Mouse (Mus musculus): ENCODE results near the gene Sh3kbp1. TPM values are rescaled to one million over a fixed set of nuclear protein-coding genes. Genes with fewer than 3 reads are reported as not detected.
A peak's percentile ranks its signal among the peaks of the same experiment; 100 is the strongest.

Sh3kbp1 gene
- polyA plus RNA-seq, 1 experiment from 2014 or later = 43.5 TPM

- H3K4me2 ChIP-seq = no peak overlapping the region
- no peaks in the 10 kb centered on the region for H3K9me3 ChIP-seq
- no peak overlapping the region for H3K27ac ChIP-seq (replicated peaks)
- no peaks in the 10 kb centered on the region for H3K27me3 ChIP-seq
- no peak for ATAC-seq (ENCODE audit: low read depth)
- no peak overlapping the region for H3K9ac ChIP-seq
- WGBS = 91% methylated on average over 7 of the region's 7 CpGs
- no peaks in the 10 kb centered on the region for H3K36me3 ChIP-seq
- H3K4me3 ChIP-seq = no peak overlapping the region
- H3K4me1 ChIP-seq (replicated peaks) = no peaks in the 10 kb centered on the region
Measured at GRCm38 (mm10) chrX:159756901-159757821, 130.1 kb downstream of the Sh3kbp1 start.

GRCm38 (mm10) chrX:159757854-159758540, 130.9 kb downstream of the Sh3kbp1 start:
- no peaks in the 10 kb centered on the region for H3K9me3 ChIP-seq
- no peaks in the 10 kb centered on the region for H3K36me3 ChIP-seq
- H3K4me2 ChIP-seq = no peak overlapping the region
- no peak overlapping the region for H3K27ac ChIP-seq (replicated peaks)
- no peak overlapping the region for H3K9ac ChIP-seq
- H3K4me3 ChIP-seq = no peak overlapping the region
- H3K4me1 ChIP-seq (replicated peaks) = no peaks in the 10 kb centered on the region
- ATAC-seq (ENCODE audit: low read depth) = no peak
- H3K27me3 ChIP-seq = no peaks in the 10 kb centered on the region
- WGBS = 85% methylated on average over 4 of the region's 5 CpGs

- 95% methylated on average over 3 of the region's 3 CpGs for WGBS
- H3K4me1 ChIP-seq (replicated peaks) = no peaks in the 10 kb centered on the region
- H3K27me3 ChIP-seq = peaks cover 19% of the 10 kb centered on the region
- H3K9me3 ChIP-seq = no peaks in the 10 kb centered on the region
- no peak overlapping the region for H3K9ac ChIP-seq
- no peak for ATAC-seq (ENCODE audit: low read depth)
- H3K4me2 ChIP-seq = no peak overlapping the region
- H3K4me3 ChIP-seq = no peak overlapping the region
- no peak overlapping the region for H3K27ac ChIP-seq (replicated peaks)
- H3K36me3 ChIP-seq = no peaks in the 10 kb centered on the region
Measured at GRCm38 (mm10) chrX:159763801-159764200, 136.7 kb downstream of the Sh3kbp1 start.

- no peak overlapping the region for H3K27ac ChIP-seq (replicated peaks)
- no peak overlapping the region for H3K9ac ChIP-seq
- H3K4me1 ChIP-seq (replicated peaks) = no peaks in the 10 kb centered on the region
- ATAC-seq (ENCODE audit: low read depth) = no peak
- H3K36me3 ChIP-seq = no peaks in the 10 kb centered on the region
- H3K27me3 ChIP-seq = peaks cover 29% of the 10 kb centered on the region
- no peak overlapping the region for H3K4me3 ChIP-seq
- 18% methylated on average over 1 of the region's 1 CpGs for WGBS
- no peaks in the 10 kb centered on the region for H3K9me3 ChIP-seq
- H3K4me2 ChIP-seq = no peak overlapping the region
Measured at GRCm38 (mm10) chrX:159765850-159766249, 138.8 kb downstream of the Sh3kbp1 start.

GRCm38 (mm10) chrX:159769005-159769404, 141.9 kb downstream of the Sh3kbp1 start:
- Histone ChIP-seq H3K4me1 (replicated peaks) (no peaks in the 10 kb centered on the region), H3K4me2 (no peak overlapping the region), H3K27me3 (peaks cover 33% of the 10 kb centered on the region), H3K4me3 (no peak overlapping the region), H3K9me3 (no peaks in the 10 kb centered on the region), H3K9ac (no peak overlapping the region), H3K36me3 (no peaks in the 10 kb centered on the region), H3K27ac (replicated peaks) (no peak overlapping the region)
- 76% methylated on average over 2 of the region's 2 CpGs for WGBS
- ATAC-seq (ENCODE audit: low read depth) = no peak

GRCm38 (mm10) chrX:159769773-159770172, 142.7 kb downstream of the Sh3kbp1 start:
- Histone ChIP-seq H3K27me3 (peaks cover 37% of the 10 kb centered on the region), H3K27ac (replicated peaks) (no peak overlapping the region), H3K4me3 (no peak overlapping the region), H3K4me1 (replicated peaks) (no peaks in the 10 kb centered on the region), H3K36me3 (no peaks in the 10 kb centered on the region), H3K4me2 (no peak overlapping the region), H3K9ac (no peak overlapping the region), H3K9me3 (no peaks in the 10 kb centered on the region)
- no peak for ATAC-seq (ENCODE audit: low read depth)
- 89% methylated on average over 3 of the region's 3 CpGs for WGBS

- Histone ChIP-seq H3K36me3 (no peaks in the 10 kb centered on the region), H3K4me1 (replicated peaks) (no peaks in the 10 kb centered on the region), H3K27ac (replicated peaks) (no peak overlapping the region), H3K4me3 (no peak overlapping the region), H3K9me3 (no peaks in the 10 kb centered on the region), H3K27me3 (peaks cover 31% of the 10 kb centered on the region), H3K4me2 (no peak overlapping the region), H3K9ac (no peak overlapping the region)
- 62% methylated on average over 4 of the region's 4 CpGs for WGBS
- ATAC-seq (ENCODE audit: low read depth) = peak; percentile 50; the same call in 1 of the 2 replicates
Measured at GRCm38 (mm10) chrX:159772137-159772536, 145.1 kb downstream of the Sh3kbp1 start.

GRCm38 (mm10) chrX:159775042-159775441, 148.0 kb downstream of the Sh3kbp1 start:
- Histone ChIP-seq H3K36me3 (no peaks in the 10 kb centered on the region), H3K9ac (no peak overlapping the region), H3K4me3 (no peak overlapping the region), H3K4me2 (no peak overlapping the region), H3K9me3 (no peaks in the 10 kb centered on the region), H3K27me3 (peaks cover 29% of the 10 kb centered on the region), H3K4me1 (replicated peaks) (no peaks in the 10 kb centered on the region), H3K27ac (replicated peaks) (peak overlapping the region; percentile 38; the same call in 1 of the 2 replicates)
- WGBS = 72% methylated on average over 4 of the region's 4 CpGs
- 0 out of 2 replicates have a peak, but pooled peaks have one; percentile 53 for ATAC-seq (ENCODE audit: low read depth)

- no peak for ATAC-seq (ENCODE audit: low read depth)
- no peaks in the 10 kb centered on the region for H3K36me3 ChIP-seq
- H3K9ac ChIP-seq = no peak overlapping the region
- H3K9me3 ChIP-seq = no peaks in the 10 kb centered on the region
- H3K27ac ChIP-seq (replicated peaks) = no peak overlapping the region
- H3K27me3 ChIP-seq = peaks cover 28% of the 10 kb centered on the region
- H3K4me1 ChIP-seq (replicated peaks) = no peaks in the 10 kb centered on the region
- WGBS = 100% methylated on average over 1 of the region's 1 CpGs
- no peak overlapping the region for H3K4me2 ChIP-seq
- H3K4me3 ChIP-seq = no peak overlapping the region
Measured at GRCm38 (mm10) chrX:159778787-159779186, 151.7 kb downstream of the Sh3kbp1 start.

- H3K9ac ChIP-seq = no peak overlapping the region
- H3K4me3 ChIP-seq = no peak overlapping the region
- H3K4me2 ChIP-seq = no peak overlapping the region
- H3K27ac ChIP-seq (replicated peaks) = no peak overlapping the region
- H3K36me3 ChIP-seq = no peaks in the 10 kb centered on the region
- no peak for ATAC-seq (ENCODE audit: low read depth)
- peaks cover 24% of the 10 kb centered on the region; the same call in 1 of the 2 replicates for H3K27me3 ChIP-seq
- 73% methylated on average over 3 of the region's 3 CpGs for WGBS
- no peaks in the 10 kb centered on the region for H3K9me3 ChIP-seq
- no peaks in the 10 kb centered on the region for H3K4me1 ChIP-seq (replicated peaks)
Measured at GRCm38 (mm10) chrX:159790516-159790915, 163.4 kb downstream of the Sh3kbp1 start.

GRCm38 (mm10) chrX:159795603-159796002, 168.5 kb downstream of the Sh3kbp1 start:
- Histone ChIP-seq H3K9ac (no peak overlapping the region), H3K4me3 (no peak overlapping the region), H3K9me3 (no peaks in the 10 kb centered on the region), H3K4me1 (replicated peaks) (no peaks in the 10 kb centered on the region), H3K27ac (replicated peaks) (no peak overlapping the region), H3K4me2 (no peak overlapping the region), H3K36me3 (no peaks in the 10 kb centered on the region), H3K27me3 (peaks cover 37% of the 10 kb centered on the region)
- no peak for ATAC-seq (ENCODE audit: low read depth)
- 75% methylated on average over 2 of the region's 2 CpGs for WGBS

- 82% methylated on average over 1 of the region's 1 CpGs for WGBS
- Histone ChIP-seq H3K9me3 (no peaks in the 10 kb centered on the region), H3K4me1 (replicated peaks) (no peaks in the 10 kb centered on the region), H3K4me3 (no peak overlapping the region), H3K27ac (replicated peaks) (no peak overlapping the region), H3K36me3 (no peaks in the 10 kb centered on the region), H3K27me3 (peaks cover 46% of the 10 kb centered on the region), H3K9ac (no peak overlapping the region), H3K4me2 (no peak overlapping the region)
- ATAC-seq (ENCODE audit: low read depth) = no peak
Measured at GRCm38 (mm10) chrX:159804371-159804770, 177.3 kb downstream of the Sh3kbp1 start.

Data from neural tube, embryonic 13.5 days (tissue).